Mouse (Mus musculus) embryonic facial prominence, embryonic 10.5 days (tissue): ENCODE measurements at regions not wholly inside any gene's neighbourhood (a gene's known extent, or its start where the extent isn't known, plus 50 kb on each side); places are given as distances from the start of the nearest gene placed in this dataset.
"Not testable (repeated sequence)": the region's sequence is repeated elsewhere in the genome, so short reads cannot be mapped to it uniquely, and the experiment has no call there.

Experiments
- DNase-seq: peaks from one replicate; pipeline ENCODE4 v3.0.0-alpha.2; 2017; ENCODE audit warnings: low spot score
- H3K27ac ChIP-seq: fragments of 300-500 bp; sonication (generic); replicated peaks from 2 replicates; pipeline ENCODE4 v1.5.1; 2016; ENCODE audit warnings: mild to moderate bottlenecking
- H3K27me3 ChIP-seq: fragments of 300-500 bp; sonication (generic); replicated peaks from 2 replicates; pipeline ENCODE4 v1.6.1; 2016; ENCODE audit warnings: low read depth, mild to moderate bottlenecking; ENCODE audit not compliant: poor library complexity, severe bottlenecking
- H3K36me3 ChIP-seq: fragments of 300-500 bp; sonication (generic); replicated peaks from 2 replicates; pipeline ENCODE4 v1.6.1; 2016; ENCODE audit warnings: mild to moderate bottlenecking, moderate library complexity
- H3K4me1 ChIP-seq: fragments of 300-500 bp; sonication (generic); 2 replicates; pipeline ENCODE4 v1.6.1; 2016
- H3K4me3 ChIP-seq: fragments of 300-500 bp; sonication (generic); 2 replicates; pipeline ENCODE4 v1.5.1; 2016; ENCODE audit warnings: mild to moderate bottlenecking, moderate library complexity
- H3K9me3 ChIP-seq: fragments of 300-500 bp; sonication (generic); 2 replicates; pipeline ENCODE4 v1.6.1; 2016; ENCODE audit warnings: mild to moderate bottlenecking
- WGBS: fragments of 180-500 bp; shearing (Covaris S2); methylation state at CpG from one replicate; pipeline ENCODE4 v1.1.7; 2016; 5-methylcytosine and 5-hydroxymethylcytosine counted together

DNA sequence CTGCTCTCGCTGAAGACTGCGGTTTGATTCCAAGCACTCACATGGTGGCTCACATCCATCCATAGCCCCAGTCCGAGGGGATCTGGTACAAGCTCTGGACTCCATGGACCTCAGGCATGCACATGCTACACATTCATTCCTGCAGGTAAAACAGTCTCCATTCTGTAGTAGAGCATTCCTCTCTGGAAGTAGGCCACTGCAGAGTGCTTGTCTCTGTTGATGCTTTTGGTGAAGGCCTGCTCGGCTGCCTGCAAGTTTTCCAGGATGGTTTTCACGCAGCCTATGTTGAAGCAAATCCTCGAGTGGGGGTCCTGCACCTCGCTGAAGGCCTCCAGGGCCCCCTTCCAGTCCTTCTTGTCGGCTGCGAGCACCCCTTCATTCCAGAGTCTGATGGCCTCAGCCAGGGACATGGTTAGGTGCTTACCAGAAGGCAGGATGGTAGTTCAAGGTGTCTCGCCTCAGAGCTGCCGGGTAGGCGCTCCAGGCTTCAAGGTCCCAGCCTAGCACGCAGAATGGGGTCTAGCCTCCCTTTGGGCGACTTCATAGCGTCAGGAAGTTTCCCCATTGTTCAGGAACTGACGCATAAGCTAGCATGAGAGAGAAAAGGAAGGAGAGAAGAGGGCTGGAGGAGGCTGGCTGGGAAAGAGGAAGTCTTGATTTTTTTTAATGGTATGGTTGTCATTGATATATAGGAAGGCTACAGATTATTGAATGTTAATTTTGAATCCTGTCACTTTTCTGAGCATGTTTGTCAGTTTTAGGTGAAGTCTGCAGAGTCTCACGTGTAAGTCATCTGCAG, 75.2 kb upstream of the Map3k1 start:
- not testable (repeated sequence) for H3K27ac ChIP-seq, H3K27me3 ChIP-seq, H3K36me3 ChIP-seq, H3K4me1 ChIP-seq, H3K4me3 ChIP-seq, H3K9me3 ChIP-seq, DNase-seq
- WGBS, result 84% methylated on average over 17 of the region's 17 CpGs

- DNase-seq, result no peak
- H3K36me3 ChIP-seq, result no peaks in the 10 kb centered on the region
- H3K27me3 ChIP-seq, result no peaks in the 10 kb centered on the region
- H3K9me3 ChIP-seq, result no peaks in the 10 kb centered on the region
- 80% methylated on average over 3 of the region's 3 CpGs for WGBS
- no peak overlapping the region for H3K4me3 ChIP-seq
- H3K4me1 ChIP-seq, result peaks cover 7% of the 10 kb centered on the region
- H3K27ac ChIP-seq, result no peak overlapping the region
Observed at GRCm38 (mm10) chr13:111890792-111891191, 82.0 kb upstream of the Map3k1 start.

- Histone ChIP-seq H3K9me3 (no peaks in the 10 kb centered on the region), H3K4me3 (no peak overlapping the region), H3K4me1 (peaks cover 16% of the 10 kb centered on the region), H3K27ac (no peak overlapping the region), H3K27me3 (no peaks in the 10 kb centered on the region), H3K36me3 (no peaks in the 10 kb centered on the region)
- WGBS, result 93% methylated on average over 8 of the region's 8 CpGs
- peak; percentile 4 for DNase-seq
Observed at GRCm38 (mm10) chr13:111892141-111892540, 83.3 kb upstream of the Map3k1 start.

- WGBS, result 56% methylated on average over 14 of the region's 14 CpGs
- Histone ChIP-seq H3K36me3 (no peaks in the 10 kb centered on the region), H3K27ac (no peak overlapping the region), H3K9me3 (no peaks in the 10 kb centered on the region), H3K4me3 (no peak overlapping the region), H3K27me3 (no peaks in the 10 kb centered on the region), H3K4me1 (peaks cover 16% of the 10 kb centered on the region)
- DNase-seq, result peak; percentile 16
Observed at GRCm38 (mm10) chr13:111893221-111893713, 84.5 kb upstream of the Map3k1 start.

DNA sequence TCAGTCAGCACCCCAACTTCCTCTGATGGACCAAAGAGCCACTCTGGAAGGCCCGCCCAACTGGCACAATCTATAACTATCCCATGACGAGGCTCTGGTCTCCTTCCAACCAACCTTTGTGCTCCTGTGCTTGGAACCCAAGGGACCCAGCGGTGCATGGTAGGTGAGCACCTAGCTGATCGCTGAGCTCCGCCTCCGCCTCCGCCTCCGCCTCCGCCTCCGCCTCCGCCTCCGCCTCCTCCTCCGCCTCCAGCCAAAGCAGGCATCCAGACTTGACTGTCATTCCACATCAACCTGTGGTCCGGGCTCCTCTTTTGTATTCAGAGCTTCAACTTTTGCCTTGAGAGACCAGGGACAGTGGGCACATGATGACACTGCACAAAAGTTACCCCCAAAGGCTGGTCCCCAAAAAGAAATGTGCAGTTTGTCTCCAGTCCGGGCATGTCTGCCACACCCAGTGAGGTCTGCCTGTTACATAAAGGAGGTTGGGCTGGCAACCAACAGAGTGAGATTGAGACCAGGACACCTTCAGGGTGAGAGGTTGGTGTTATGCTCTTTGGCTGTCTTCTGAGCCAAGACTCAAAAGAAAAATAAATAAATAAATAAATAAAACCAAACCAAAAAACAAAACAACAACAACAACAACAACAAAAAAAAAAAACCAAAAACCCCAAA, 86.1 kb upstream of the Map3k1 start:
- no peaks in the 10 kb centered on the region for H3K9me3 ChIP-seq
- H3K4me3 ChIP-seq, result peak overlapping the region; percentile 16; the same call in 1 of the 2 replicates
- no peaks in the 10 kb centered on the region for H3K27me3 ChIP-seq
- H3K27ac ChIP-seq, result no peak overlapping the region
- no peaks in the 10 kb centered on the region for H3K36me3 ChIP-seq
- peaks cover 16% of the 10 kb centered on the region for H3K4me1 ChIP-seq
- DNase-seq, result peak; percentile 12
- 63% methylated on average over 15 of the region's 15 CpGs for WGBS

DNA sequence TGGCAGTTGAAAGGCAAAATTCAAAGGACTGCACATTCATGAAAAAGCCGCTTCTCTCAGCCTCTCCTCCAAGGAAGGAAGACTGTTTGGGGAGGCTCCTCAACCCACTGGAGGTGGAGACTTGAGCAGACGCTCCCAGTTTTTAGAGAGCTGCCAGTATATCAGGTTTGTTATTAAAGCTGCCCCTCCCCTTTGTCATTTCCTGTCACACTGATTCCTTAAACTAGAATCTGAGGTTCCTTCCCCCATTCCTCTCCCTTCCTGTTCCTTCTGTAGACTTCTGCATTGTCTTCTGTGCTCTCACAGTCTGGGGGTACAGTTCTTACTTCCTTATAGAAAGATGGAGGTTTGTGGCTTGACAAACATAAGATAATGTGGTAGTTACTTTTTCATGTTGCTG, 87.5 kb upstream of the Map3k1 start:
- no peaks in the 10 kb centered on the region for H3K36me3 ChIP-seq
- 44% methylated on average over 2 of the region's 2 CpGs for WGBS
- H3K27ac ChIP-seq, result no peak overlapping the region
- no peaks in the 10 kb centered on the region for H3K27me3 ChIP-seq
- no peak overlapping the region for H3K4me3 ChIP-seq
- H3K4me1 ChIP-seq, result peaks cover 16% of the 10 kb centered on the region
- no peaks in the 10 kb centered on the region for H3K9me3 ChIP-seq
- peak; percentile 8 for DNase-seq

- Histone ChIP-seq H3K4me1 (peaks cover 18% of the 10 kb centered on the region), H3K36me3 (no peaks in the 10 kb centered on the region), H3K9me3 (no peaks in the 10 kb centered on the region), H3K27me3 (no peaks in the 10 kb centered on the region), H3K27ac (no peak overlapping the region), H3K4me3 (no peak overlapping the region)
- DNase-seq, result no peak
- 38% methylated on average over 2 of the region's 2 CpGs for WGBS
Observed at GRCm38 (mm10) chr13:111903361-111903760, 94.6 kb upstream of the Map3k1 start.

- Histone ChIP-seq H3K9me3 (no peaks in the 10 kb centered on the region), H3K27me3 (no peaks in the 10 kb centered on the region), H3K4me1 (peaks cover 18% of the 10 kb centered on the region), H3K27ac (no peak overlapping the region), H3K4me3 (no peak overlapping the region), H3K36me3 (no peaks in the 10 kb centered on the region)
- DNase-seq, result no peak
- WGBS, result 53% methylated on average over 9 of the region's 9 CpGs
Observed at GRCm38 (mm10) chr13:111903931-111904330, 95.1 kb upstream of the Map3k1 start.

GRCm38 (mm10) chr13:111904616-111905212, 95.9 kb upstream of the Map3k1 start:
- peak overlapping the region; percentile 30 for H3K4me3 ChIP-seq
- H3K9me3 ChIP-seq, result no peaks in the 10 kb centered on the region
- no peaks in the 10 kb centered on the region for H3K36me3 ChIP-seq
- H3K4me1 ChIP-seq, result peaks cover 18% of the 10 kb centered on the region
- DNase-seq, result no peak
- H3K27me3 ChIP-seq, result no peaks in the 10 kb centered on the region
- H3K27ac ChIP-seq, result peak overlapping the region; percentile 70
- 27% methylated on average over 17 of the region's 17 CpGs for WGBS

DNA sequence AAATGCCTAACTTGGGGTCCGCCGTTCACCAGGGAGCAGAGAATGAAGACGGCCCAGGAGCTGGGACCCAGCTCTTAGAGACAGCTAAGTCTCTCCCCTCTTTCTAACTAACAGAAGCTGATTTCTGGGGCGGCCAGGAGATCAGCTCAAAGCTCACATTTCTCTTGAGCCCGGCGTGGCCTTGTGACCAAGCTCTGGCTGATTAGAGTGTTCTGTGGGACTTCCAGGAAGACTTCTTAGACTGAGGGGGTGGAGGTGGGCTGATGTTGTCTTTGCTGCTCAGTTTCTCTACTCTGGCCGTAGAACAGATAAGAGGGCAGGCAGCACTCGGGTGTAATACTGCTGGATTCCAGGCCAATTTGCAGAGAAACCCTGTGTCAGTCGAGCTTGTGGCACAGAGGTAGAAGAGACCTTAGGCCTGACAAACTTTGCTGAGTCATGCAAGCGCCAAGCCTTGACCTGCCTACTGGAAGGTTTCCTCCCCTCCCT, 96.5 kb upstream of the Map3k1 start:
- Histone ChIP-seq H3K9me3 (no peaks in the 10 kb centered on the region), H3K27ac (peak overlapping the region; percentile 70), H3K4me3 (peak overlapping the region; percentile 30), H3K4me1 (peaks cover 18% of the 10 kb centered on the region), H3K36me3 (no peaks in the 10 kb centered on the region), H3K27me3 (no peaks in the 10 kb centered on the region)
- DNase-seq, result peak; percentile 43
- 19% methylated on average over 10 of the region's 10 CpGs for WGBS

DNA sequence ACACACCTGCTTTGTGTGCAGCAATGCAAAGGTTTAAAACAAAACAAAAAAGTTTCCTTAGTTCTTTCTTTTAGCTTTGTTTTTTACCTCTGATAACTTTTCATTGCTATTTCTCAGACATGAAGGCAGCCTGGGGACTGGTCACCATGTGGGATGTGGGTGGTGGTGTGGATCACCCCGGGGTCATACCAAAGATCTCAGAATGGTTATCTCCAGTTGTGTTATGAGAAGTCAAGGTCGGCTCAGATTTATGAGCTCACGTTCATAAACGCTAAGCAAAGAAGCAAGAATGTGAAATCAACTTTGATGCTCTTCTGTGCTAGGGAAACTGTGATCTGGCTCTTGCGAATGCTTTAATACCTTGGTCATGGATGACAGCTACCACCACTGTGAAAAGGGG, 102.3 kb upstream of the Map3k1 start:
- H3K27ac ChIP-seq, result no peak overlapping the region
- no peaks in the 10 kb centered on the region for H3K27me3 ChIP-seq
- DNase-seq, result no peak
- H3K9me3 ChIP-seq, result no peaks in the 10 kb centered on the region
- no peaks in the 10 kb centered on the region for H3K36me3 ChIP-seq
- 93% methylated on average over 5 of the region's 5 CpGs for WGBS
- no peak overlapping the region for H3K4me3 ChIP-seq
- H3K4me1 ChIP-seq, result no peaks in the 10 kb centered on the region

DNA sequence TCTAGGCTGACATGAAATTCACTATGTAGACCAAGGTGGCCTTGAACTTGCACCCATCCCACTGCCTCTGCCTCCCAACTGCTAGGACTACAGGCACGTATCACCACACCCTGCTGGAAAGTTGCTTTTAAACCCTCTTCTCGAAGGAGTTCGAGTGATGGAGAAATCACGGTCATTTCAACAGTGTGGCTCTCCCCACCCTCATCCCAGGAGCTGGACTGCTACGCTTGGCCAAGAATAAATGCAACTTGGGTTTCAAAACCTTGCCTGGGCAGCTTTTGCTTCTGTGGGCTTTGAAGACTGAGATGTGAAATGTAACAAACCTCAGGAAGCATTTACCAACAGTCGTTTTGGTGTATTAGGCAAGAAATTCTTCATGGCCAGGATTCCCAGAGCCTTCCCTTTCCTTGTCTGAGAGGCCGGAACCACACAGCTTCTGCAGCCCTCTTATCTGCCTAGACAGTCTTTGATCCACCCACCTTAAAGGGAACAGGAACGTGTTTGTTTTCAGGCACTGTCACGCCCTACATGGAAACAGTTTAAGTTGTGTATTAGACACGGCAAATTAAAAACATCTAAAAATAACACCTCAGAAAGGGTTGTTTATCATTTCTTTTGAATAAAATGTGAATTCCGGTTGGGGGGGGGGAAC, 103.0 kb upstream of the Map3k1 start:
- Histone ChIP-seq H3K27ac (no peak overlapping the region), H3K36me3 (no peaks in the 10 kb centered on the region), H3K4me3 (no peak overlapping the region), H3K27me3 (no peaks in the 10 kb centered on the region), H3K9me3 (no peaks in the 10 kb centered on the region), H3K4me1 (no peaks in the 10 kb centered on the region)
- DNase-seq, result no peak
- WGBS, result 78% methylated on average over 11 of the region's 11 CpGs
